Mouse (Mus musculus): ENCODE measurements around the gene Sacm1l. TPM values are rescaled to one million over a fixed set of nuclear protein-coding genes. Genes with fewer than 3 reads are reported as not detected.

Sacm1l gene
- polyA plus RNA-seq, 1 experiment from 2014 or later, result 26.5 TPM

- Histone ChIP-seq H3K4me1 (replicated peaks) (no peaks in the 10 kb centered on the region), H3K4me2 (no peak overlapping the region), H3K27ac (replicated peaks) (no peak overlapping the region), H3K9me3 (replicated peaks) (no peaks in the 10 kb centered on the region), H3K27me3 (no peaks in the 10 kb centered on the region), H3K9ac (no peak overlapping the region), H3K36me3 (replicated peaks) (no peaks in the 10 kb centered on the region), H3K4me3 (replicated peaks) (no peak overlapping the region)
- WGBS (ENCODE audit: insufficient replicate concordance), result 62% methylated on average over 5 of the region's 5 CpGs
- no peak for ATAC-seq (ENCODE audit: insufficient read depth)
Observed at GRCm38 (mm10) chr9:123636771-123637170, 107.2 kb downstream of the Sacm1l start.

- Histone ChIP-seq H3K9me3 (replicated peaks) (no peaks in the 10 kb centered on the region), H3K4me1 (replicated peaks) (no peaks in the 10 kb centered on the region), H3K27ac (replicated peaks) (no peak overlapping the region), H3K9ac (no peak overlapping the region), H3K4me3 (replicated peaks) (no peak overlapping the region), H3K4me2 (no peak overlapping the region), H3K27me3 (no peaks in the 10 kb centered on the region), H3K36me3 (replicated peaks) (no peaks in the 10 kb centered on the region)
- no peak; the same call in 1 of the 2 replicates for ATAC-seq (ENCODE audit: insufficient read depth)
Observed at GRCm38 (mm10) chr9:123638231-123638630, 108.7 kb downstream of the Sacm1l start.

- 18% methylated on average over 1 of the region's 1 CpGs for WGBS (ENCODE audit: insufficient replicate concordance)
- Histone ChIP-seq H3K4me1 (replicated peaks) (no peaks in the 10 kb centered on the region), H3K27me3 (no peaks in the 10 kb centered on the region), H3K27ac (replicated peaks) (no peak overlapping the region), H3K4me3 (replicated peaks) (no peak overlapping the region), H3K9me3 (replicated peaks) (no peaks in the 10 kb centered on the region), H3K36me3 (replicated peaks) (no peaks in the 10 kb centered on the region), H3K4me2 (no peak overlapping the region), H3K9ac (no peak overlapping the region)
- ATAC-seq (ENCODE audit: insufficient read depth), result no peak
Observed at GRCm38 (mm10) chr9:123638668-123639089, 109.1 kb downstream of the Sacm1l start.

DNA sequence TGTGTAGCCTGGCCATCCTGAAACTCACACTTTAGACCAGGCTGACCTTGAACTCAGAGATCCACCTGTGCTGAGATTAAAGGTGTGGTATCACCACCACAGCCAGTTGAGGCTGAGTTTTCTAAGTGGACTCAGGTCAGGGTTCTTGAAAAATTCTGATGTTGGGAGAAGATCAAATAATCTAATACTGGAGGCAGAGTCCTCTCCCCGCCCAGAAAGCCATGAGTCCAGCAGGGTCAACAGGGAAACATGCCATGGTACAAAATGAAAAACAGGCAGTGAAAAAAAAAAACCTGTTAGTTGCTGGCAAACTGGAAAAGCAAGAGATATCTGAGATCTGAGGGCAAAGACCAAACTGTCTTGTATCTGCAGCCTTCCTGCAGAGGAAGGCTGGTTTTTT is 110.5 kb downstream of the Sacm1l start:
- Histone ChIP-seq H3K27ac (replicated peaks) (no peak overlapping the region), H3K9ac (no peak overlapping the region), H3K9me3 (replicated peaks) (no peaks in the 10 kb centered on the region), H3K4me3 (replicated peaks) (no peak overlapping the region), H3K36me3 (replicated peaks) (no peaks in the 10 kb centered on the region), H3K4me2 (no peak overlapping the region), H3K27me3 (no peaks in the 10 kb centered on the region), H3K4me1 (replicated peaks) (no peaks in the 10 kb centered on the region)
- 43% methylated on average over 1 of the region's 1 CpGs for WGBS (ENCODE audit: insufficient replicate concordance)
- ATAC-seq (ENCODE audit: insufficient read depth), result no peak

Other genes starting within 250 kb of the Sacm1l start
- 577 and 617 TPM in 2 replicates for gene Lars2, start 162.8 kb upstream of the Sacm1l start, polyA plus RNA-seq (2015; fragmentation: Nextera tagmentation; extraction: Ambion mirVana)
- gene Limd1, start 51.1 kb upstream of the Sacm1l start, polyA plus RNA-seq (2015; fragmentation: Nextera tagmentation; extraction: Ambion mirVana), result 22.8 and 23.2 TPM in 2 replicates
- gene Slc6a20b, start 102.8 kb downstream of the Sacm1l start, polyA plus RNA-seq (2015; fragmentation: Nextera tagmentation; extraction: Ambion mirVana), result 0.24 and 0.31 TPM in 2 replicates
- 0.16 and 0.26 TPM in 2 replicates for gene Ccr9, start 148.7 kb downstream of the Sacm1l start, polyA plus RNA-seq (2015; fragmentation: Nextera tagmentation; extraction: Ambion mirVana)
- gene Slc6a20a, start 149.1 kb downstream of the Sacm1l start, polyA plus RNA-seq (2015; fragmentation: Nextera tagmentation; extraction: Ambion mirVana), result 3.6 and 3.7 TPM in 2 replicates
- 16.4 and 17.4 TPM in 2 replicates for gene Lztfl1, start 187.9 kb downstream of the Sacm1l start, polyA plus RNA-seq (2015; fragmentation: Nextera tagmentation; extraction: Ambion mirVana)